Mouse (Mus musculus) heart, adult 2 months (tissue): ENCODE measurements around the gene Dab1. TPM values are rescaled to one million over a fixed set of nuclear protein-coding genes. Genes with fewer than 3 reads are reported as not detected.

ENCODE experiments used
- DNase-seq, 2 experiments: peaks; one replicate each; pipeline ENCODE4 v3.0.0; 2021
- H3K27ac ChIP-seq: fragments of 200-600 bp; 2 replicates; pipeline ENCODE4 v1.8.1; 2022
- H3K27me3 ChIP-seq: fragments of 200-500 bp; 2 replicates; pipeline ENCODE4 v1.6.1; 2012; ENCODE audit warnings: mild to moderate bottlenecking, low read length, inconsistent platforms, mixed read lengths; ENCODE audit not compliant: control insufficient read depth, insufficient read depth
- H3K36me3 ChIP-seq: fragments of 200-500 bp; 2 replicates; pipeline ENCODE4 v1.6.1; 2012; ENCODE audit warnings: low read length, inconsistent platforms; ENCODE audit not compliant: control insufficient read depth, insufficient read depth
- H3K4me1 ChIP-seq: fragments of 200-500 bp; 2 replicates; pipeline ENCODE4 v1.6.1; 2011; ENCODE audit warnings: low read length; ENCODE audit not compliant: control insufficient read depth, insufficient read depth
- H3K4me3 ChIP-seq: fragments of 200-600 bp; 2 replicates; pipeline ENCODE4 v1.8.1; 2022
- H3K79me2 ChIP-seq: fragments of 200-500 bp; replicated peaks from 2 replicates; pipeline ENCODE4 v1.6.1; 2012; ENCODE audit warnings: mild to moderate bottlenecking, inconsistent platforms, low read length, moderate library complexity, mixed read lengths; ENCODE audit not compliant: control insufficient read depth, insufficient read depth
- H3K9ac ChIP-seq: fragments of 200-500 bp; 2 replicates; pipeline ENCODE4 v1.6.1; 2012; ENCODE audit warnings: low read depth, mild to moderate bottlenecking, control low read depth, inconsistent platforms, low read length, mixed read lengths
- CTCF ChIP-seq: fragments of 200-600 bp; IDR thresholded peaks from 2 replicates; pipeline ENCODE4 v1.8.1; 2022; ENCODE audit warnings: antibody characterized with exemption, mild to moderate bottlenecking, moderate library complexity
- EP300 ChIP-seq: fragments of 200-500 bp; IDR thresholded peaks from 2 replicates; pipeline ENCODE4 v1.6.1; 2011; ENCODE audit warnings: low read depth, low read length, control low read depth; ENCODE audit not compliant: insufficient read depth
- POLR2A ChIP-seq: fragments of 200-500 bp; IDR thresholded peaks from 2 replicates; pipeline ENCODE4 v1.6.1; 2011; ENCODE audit warnings: mild to moderate bottlenecking, low read depth, low read length, control low read depth; ENCODE audit not compliant: insufficient read depth
- WGBS: fragments of 180-500 bp; shearing (Covaris S2); methylation state at CpG from one replicate; pipeline ENCODE4 v1.1.7; 2018; 5-methylcytosine and 5-hydroxymethylcytosine counted together
- intact Hi-C: fragments of 180-260 bp; cut with DNase I; formaldehyde crosslinking; loops from one replicate; pipeline ENCODE4 v1.15.1; 2025
- polyA plus RNA-seq: library from polyadenylated mRNA; depleted of rRNA; stranded (reverse); fragments of >200 nt; gene quantifications from 2 replicates; pipeline ENCODE4 v1.2.3, GENCODE M21; 2012
- total RNA-seq, 2 experiments: library from RNA; stranded (reverse); gene quantifications; 2 replicates each; pipeline ENCODE4 v1.2.3; 2021

Dab1 gene
- total and polyA plus RNA-seq, 3 experiments, result 0.21 TPM; not detected in 2

- no peaks in the 10 kb centered on the region for H3K36me3 ChIP-seq
- TF ChIP-seq EP300 (no peak), POLR2A (no peak), CTCF (no peak)
- DNase-seq, result no peak
- 17% methylated on average over 7 of the region's 7 CpGs for WGBS
- intact Hi-C loops, result no loop called here
- H3K27ac ChIP-seq, result no peak overlapping the region
- H3K4me1 ChIP-seq, result no peaks in the 10 kb centered on the region
- no peaks in the 10 kb centered on the region for H3K79me2 ChIP-seq
- H3K27me3 ChIP-seq, result peaks cover 13% of the 10 kb centered on the region
- H3K4me3 ChIP-seq, result no peak overlapping the region
- H3K9ac ChIP-seq, result no peak overlapping the region
Measured at GRCm38 (mm10) chr4:104369091-104369490, 749.9 kb downstream of the Dab1 start.

GRCm38 (mm10) chr4:104371136-104371535, 752.0 kb downstream of the Dab1 start:
- Histone ChIP-seq H3K9ac (no peak overlapping the region), H3K27me3 (peaks cover 13% of the 10 kb centered on the region), H3K27ac (no peak overlapping the region), H3K4me3 (no peak overlapping the region), H3K4me1 (no peaks in the 10 kb centered on the region), H3K36me3 (no peaks in the 10 kb centered on the region), H3K79me2 (no peaks in the 10 kb centered on the region)
- intact Hi-C loops, result no loop called here
- TF ChIP-seq POLR2A (no peak), EP300 (no peak), CTCF (no peak)
- no peak for DNase-seq
- 85% methylated on average over 8 of the region's 8 CpGs for WGBS

GRCm38 (mm10) chr4:104374191-104374590, 755.0 kb downstream of the Dab1 start:
- no peak for DNase-seq
- H3K27ac ChIP-seq, result no peak overlapping the region
- no peak overlapping the region for H3K9ac ChIP-seq
- no peaks in the 10 kb centered on the region for H3K36me3 ChIP-seq
- no peak overlapping the region for H3K4me3 ChIP-seq
- H3K79me2 ChIP-seq, result no peaks in the 10 kb centered on the region
- 71% methylated on average over 1 of the region's 1 CpGs for WGBS
- intact Hi-C loops, result no loop called here
- TF ChIP-seq EP300 (no peak), POLR2A (no peak)
- H3K27me3 ChIP-seq, result no peaks in the 10 kb centered on the region
- H3K4me1 ChIP-seq, result no peaks in the 10 kb centered on the region

GRCm38 (mm10) chr4:104384704-104385103, 765.5 kb downstream of the Dab1 start:
- H3K9ac ChIP-seq, result no peak overlapping the region
- intact Hi-C loops, result no loop called here
- no peaks in the 10 kb centered on the region for H3K36me3 ChIP-seq
- no peak for DNase-seq
- no peaks in the 10 kb centered on the region for H3K79me2 ChIP-seq
- 72% methylated on average over 7 of the region's 7 CpGs for WGBS
- H3K27me3 ChIP-seq, result no peaks in the 10 kb centered on the region
- no peaks in the 10 kb centered on the region for H3K4me1 ChIP-seq
- no peak overlapping the region for H3K4me3 ChIP-seq
- no peak for TF ChIP-seq POLR2A
- no peak for TF ChIP-seq EP300
- TF ChIP-seq CTCF, result no peak
- H3K27ac ChIP-seq, result no peak overlapping the region

- Histone ChIP-seq H3K27me3 (no peaks in the 10 kb centered on the region), H3K4me3 (no peak overlapping the region)
- no peak for DNase-seq
Measured at GRCm38 (mm10) chr4:104385272-104385671, 766.1 kb downstream of the Dab1 start.

GRCm38 (mm10) chr4:104395515-104395914, 776.4 kb downstream of the Dab1 start:
- H3K9ac ChIP-seq, result no peak overlapping the region
- H3K79me2 ChIP-seq, result no peaks in the 10 kb centered on the region
- WGBS, result 89% methylated on average over 3 of the region's 3 CpGs
- H3K27me3 ChIP-seq, result no peaks in the 10 kb centered on the region
- TF ChIP-seq EP300 (no peak), POLR2A (no peak), CTCF (no peak)
- H3K27ac ChIP-seq, result no peak overlapping the region
- DNase-seq, result no peak
- no peak overlapping the region for H3K4me3 ChIP-seq
- intact Hi-C loops, result no loop called here
- H3K4me1 ChIP-seq, result no peaks in the 10 kb centered on the region
- no peaks in the 10 kb centered on the region for H3K36me3 ChIP-seq

More at GRCm38 (mm10) chr4:104385272-104385671, 766.1 kb downstream of the Dab1 start:
- TF ChIP-seq CTCF, result no peak
- no peak for TF ChIP-seq POLR2A
- no peak for TF ChIP-seq EP300
- 54% methylated on average over 5 of the region's 5 CpGs for WGBS
- no peak overlapping the region for H3K27ac ChIP-seq
- H3K4me1 ChIP-seq, result no peaks in the 10 kb centered on the region
- no peak overlapping the region for H3K9ac ChIP-seq
- H3K79me2 ChIP-seq, result no peaks in the 10 kb centered on the region
- H3K36me3 ChIP-seq, result no peaks in the 10 kb centered on the region
- intact Hi-C loops, result no loop called here
